Mouse (Mus musculus) liver, embryonic 14.5 days (tissue): ENCODE data around the gene Armh4.
A peak's percentile ranks its signal among the peaks of the same experiment; 100 is the strongest.

Experiments
- CTCF ChIP-seq: IDR thresholded peaks from 2 replicates; pipeline ENCODE4 v1.5.1; 2016; ENCODE audit warnings: antibody characterized with exemption, low read depth, control low read depth
- EP300 ChIP-seq: IDR thresholded peaks from 2 replicates; pipeline ENCODE4 v1.6.1; 2016; ENCODE audit warnings: antibody characterized with exemption, low read depth

DNA sequence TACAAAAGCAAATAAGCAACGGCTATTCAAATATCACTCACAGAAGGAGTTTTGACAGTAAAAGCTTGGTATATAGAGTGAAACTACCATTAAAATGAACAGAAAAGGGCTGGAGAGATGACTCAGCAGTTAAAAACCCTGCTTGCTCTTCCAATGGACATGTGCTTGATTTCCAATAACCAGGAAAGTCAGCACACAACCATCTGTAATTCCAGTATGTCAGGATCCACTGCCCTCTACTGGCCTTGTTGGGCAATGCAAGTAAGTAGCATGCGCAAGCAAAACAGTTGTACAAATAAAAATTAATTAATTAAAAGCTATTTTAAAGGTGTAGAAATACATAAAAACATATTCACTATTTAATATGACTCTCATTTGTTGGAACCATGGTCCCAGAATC lies 2.6 kb upstream of the Armh4 start:
- peak; percentile 66 for TF ChIP-seq CTCF
- TF ChIP-seq EP300 = no peak
